Comparison of ENCODE assay signal across 17 mouse cellular contexts in the genomic region with DNA sequence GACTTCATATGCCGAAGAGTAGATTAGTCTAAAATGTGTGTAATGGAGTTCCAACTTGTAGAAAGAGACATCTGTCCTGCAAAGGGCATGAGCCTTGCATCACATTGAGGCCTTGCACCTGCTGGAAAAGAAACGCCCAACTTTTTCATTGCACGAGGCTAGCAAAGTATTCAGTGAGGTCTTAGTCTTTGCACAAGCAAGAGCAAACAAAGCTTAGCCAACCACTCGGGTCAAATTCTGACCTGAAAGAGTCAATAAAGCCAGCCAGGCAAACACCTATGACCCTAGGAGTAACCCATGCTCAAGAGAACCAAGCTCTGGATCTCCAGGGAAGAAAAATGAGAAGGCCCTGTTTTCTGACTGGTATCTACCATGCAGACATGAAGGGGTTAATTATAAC. TPM values are rescaled to one million over a fixed set of nuclear protein-coding genes. Genes with fewer than 3 reads are reported as not detected.
DNase-seq lines count a peak whose midpoint lies in the region; ATAC-seq and TF ChIP-seq lines count a peak whose summit lies in the region.
"Had no signal": no experiment of that assay in that cellular context is flagged by ENCODE, and none has a peak within 500 bp of the region (broad histone marks: within the 10 kb centered on the region; RNA-seq: fewer than 3 reads in every experiment).

No protein-coding gene starts in this region.

- peaks cover 63% of the 10 kb centered on the region for H3K4me1 ChIP-seq in intestine, embryonic 14.5 days (replicated peaks; ENCODE audit: control insufficient read depth, insufficient read depth, low read length)
- peaks cover 43% of the 10 kb centered on the region for H3K4me1 ChIP-seq in intestine, embryonic 16.5 days (ENCODE audit: control insufficient read depth, insufficient read depth, low read length)
- H3K4me1 ChIP-seq in lung, postnatal 0 days (ENCODE audit: insufficient read depth, low read depth, low read length), result peaks cover 18% of the 10 kb centered on the region; the same call in 1 of the 2 replicates
- H3K4me1 ChIP-seq in liver, embryonic 15.5 days (replicated peaks), result peaks cover 77% of the 10 kb centered on the region

- peak overlapping the region; percentile 74; the same call in 1 of the 2 replicates for H3K27ac ChIP-seq in intestine, embryonic 14.5 days (ENCODE audit: low read depth)
- H3K27ac ChIP-seq in intestine, embryonic 16.5 days (ENCODE audit: low read length), result no peak overlapping the region
- no peak overlapping the region for H3K27ac ChIP-seq in lung, postnatal 0 days (ENCODE audit: low read length)
- peak overlapping the region; percentile 57; the same call in 1 of the 2 replicates for H3K27ac ChIP-seq in liver, embryonic 15.5 days (replicated peaks)
- H3K27ac ChIP-seq: macrophage had no signal

- TF ChIP-seq CTCF in lung, postnatal 0 days (IDR thresholded peaks at IDR 0.05), result no peak

- no peaks in the 10 kb centered on the region for H3K27me3 ChIP-seq in intestine, embryonic 14.5 days (replicated peaks; ENCODE audit: control insufficient read depth, insufficient read depth, low read length)
- H3K27me3 ChIP-seq in intestine, embryonic 16.5 days (replicated peaks; ENCODE audit: control insufficient read depth, insufficient read depth, low read length), result no peaks in the 10 kb centered on the region
- no peaks in the 10 kb centered on the region for H3K27me3 ChIP-seq in lung, postnatal 0 days (replicated peaks; ENCODE audit: insufficient read depth, low read length)
- H3K27me3 ChIP-seq in liver, embryonic 15.5 days, result no peaks in the 10 kb centered on the region
- H3K27me3 ChIP-seq: Patski had no signal

- ATAC-seq in intestine, embryonic 14.5 days (replicated peaks; ENCODE audit: low FRiP score, low TSS enrichment, low read depth), result no peak
- ATAC-seq in intestine, embryonic 16.5 days, result no peak
- ATAC-seq in lung, postnatal 0 days, result no peak
- ATAC-seq in liver, embryonic 15.5 days (ENCODE audit: insufficient read depth), result peak; percentile 74
- ATAC-seq: Patski had no signal

- TF ChIP-seq EP300 in lung, postnatal 0 days (IDR thresholded peaks at IDR 0.05), result no peak

- no peak for DNase-seq in intestine, embryonic 14.5 days (ENCODE audit: low spot score)
- DNase-seq in lung, postnatal 36 days, result peak; percentile 37
- no peak for DNase-seq in lung, postnatal 0 days (ENCODE audit: low spot score)
- no peak for DNase-seq in right cerebral cortex, postnatal 36 days (ENCODE audit: low spot score in 2 of 2)
- no peak for DNase-seq in gastrocnemius, adult 8-10 months (ENCODE audit: low spot score in 2 of 2)
- DNase-seq: adrenal gland, postnatal 36 days; B cell, adult 2 months; cerebellum, adult 9-11 months; gastrocnemius, postnatal 14 days; heart, postnatal 4 days; layer of hippocampus, postnatal 36 days; midbrain, embryonic 14.5 days had no signal

- H3K9me3 ChIP-seq in intestine, embryonic 14.5 days (ENCODE audit: control insufficient read depth, low read length), result no peaks in the 10 kb centered on the region
- H3K9me3 ChIP-seq in intestine, embryonic 16.5 days (ENCODE audit: control insufficient read depth, low read length), result no peaks in the 10 kb centered on the region
- H3K9me3 ChIP-seq in lung, postnatal 0 days (ENCODE audit: low read length), result no peaks in the 10 kb centered on the region
- no peaks in the 10 kb centered on the region for H3K9me3 ChIP-seq in liver, embryonic 15.5 days (replicated peaks)

- no peaks in the 10 kb centered on the region for H3K36me3 ChIP-seq in intestine, embryonic 14.5 days (ENCODE audit: control insufficient read depth, insufficient read depth, low read length)
- H3K36me3 ChIP-seq in intestine, embryonic 16.5 days (ENCODE audit: control insufficient read depth, insufficient read depth, low read length), result no peaks in the 10 kb centered on the region
- no peaks in the 10 kb centered on the region for H3K36me3 ChIP-seq in lung, postnatal 0 days (ENCODE audit: insufficient read depth, low read length)
- H3K36me3 ChIP-seq in liver, embryonic 15.5 days (replicated peaks), result no peaks in the 10 kb centered on the region

- no peak overlapping the region for H3K4me3 ChIP-seq in intestine, embryonic 14.5 days (ENCODE audit: low read depth, low read length)
- no peak overlapping the region for H3K4me3 ChIP-seq in intestine, embryonic 16.5 days (ENCODE audit: low read length)
- H3K4me3 ChIP-seq in lung, postnatal 0 days (ENCODE audit: low read depth, low read length), result no peak overlapping the region
- no peak overlapping the region for H3K4me3 ChIP-seq in liver, embryonic 15.5 days (replicated peaks)
- H3K4me3 ChIP-seq: erythroblast, embryonic 14.5 days had no signal

- no peak overlapping the region for H3K9ac ChIP-seq in intestine, embryonic 14.5 days (ENCODE audit: low read length)
- no peak overlapping the region for H3K9ac ChIP-seq in intestine, embryonic 16.5 days (ENCODE audit: low read depth, low read length)
- no peak overlapping the region for H3K9ac ChIP-seq in lung, postnatal 0 days (replicated peaks; ENCODE audit: low read depth)
- no peak overlapping the region for H3K9ac ChIP-seq in liver, embryonic 15.5 days

- WGBS in intestine, embryonic 14.5 days, result 59% methylated on average over 4 of the region's 4 CpGs
- 59% methylated on average over 4 of the region's 4 CpGs for WGBS in intestine, embryonic 16.5 days
- WGBS in lung, postnatal 0 days, result 69% methylated on average over 4 of the region's 4 CpGs
- 60% methylated on average over 4 of the region's 4 CpGs for WGBS in liver, embryonic 15.5 days (ENCODE audit: insufficient replicate concordance)

- no peak overlapping the region for H3K4me2 ChIP-seq in intestine, embryonic 14.5 days (ENCODE audit: low read length)
- H3K4me2 ChIP-seq in intestine, embryonic 16.5 days (ENCODE audit: low read depth, low read length), result no peak overlapping the region
- no peak overlapping the region for H3K4me2 ChIP-seq in lung, postnatal 0 days (replicated peaks; ENCODE audit: low read depth, low read length)
- no peak overlapping the region for H3K4me2 ChIP-seq in liver, embryonic 15.5 days

RNA-seq across cellular contexts. Expression of a gene that starts 34.1 kb away (rescaled TPM):
- polyA plus RNA-seq in intestine, embryonic 14.5 days (2014; fragmentation: Nextera tagmentation; extraction: Ambion mirVana), result 4.5 and 5.5 TPM in 2 replicates
- polyA plus RNA-seq in intestine, embryonic 16.5 days (2015; fragmentation: Nextera tagmentation; extraction: Ambion mirVana), result 4.4 and 4.7 TPM in 2 replicates
- polyA plus RNA-seq in lung, postnatal 0 days (2015; fragmentation: Nextera tagmentation; extraction: Ambion mirVana), result 6.9 and 7.2 TPM in 2 replicates
- polyA plus RNA-seq in liver, embryonic 15.5 days (2015; fragmentation: Nextera tagmentation; extraction: Ambion mirVana), result 4.0 and 5.2 TPM in 2 replicates
- 10 to 100 TPM; 12.4 to 21.6 (median 15.2) TPM for total RNA-seq in gastrocnemius, adult 8-10 months (2022)

Comparison
In these comparisons a context has a peak if more than half of its experiments do, and no peak if none do; other contexts are left out.
1. H3K27ac ChIP-seq: peak in intestine, embryonic 14.5 days (single experiment) and liver, embryonic 15.5 days (single experiment); none in intestine, embryonic 16.5 days (single experiment) and lung, postnatal 0 days (single experiment).